Mouse (Mus musculus) cortical plate, adult 2 months (tissue): ENCODE measurements around the gene Shisal1.

ENCODE experiments used
- CTCF ChIP-seq: fragments of 200-500 bp; IDR thresholded peaks from 2 replicates; pipeline ENCODE4 v1.5.1; 2011; ENCODE audit warnings: mild to moderate bottlenecking, control low read depth, low read length; ENCODE audit not compliant: insufficient read depth; ENCODE audit errors: extremely low read depth
- POLR2A ChIP-seq: fragments of 200-500 bp; IDR thresholded peaks from 2 replicates; pipeline ENCODE4 v1.6.1; 2011; ENCODE audit warnings: mild to moderate bottlenecking, low read length, control low read depth; ENCODE audit not compliant: insufficient read depth; ENCODE audit errors: extremely low read depth

- TF ChIP-seq CTCF (no peak), POLR2A (no peak)
These were observed 82.2 kb downstream of the Shisal1 start for GRCm38 (mm10) chr15:84364746-84365145.
